Mouse (Mus musculus): ENCODE data around the gene Nup62. TPM values are rescaled to one million over a fixed set of nuclear protein-coding genes. Genes with fewer than 3 reads are reported as not detected.

The Nup62 gene
- total RNA-seq, 2 experiments from 2014 or later = 49.4 to 53.1 TPM

DNA sequence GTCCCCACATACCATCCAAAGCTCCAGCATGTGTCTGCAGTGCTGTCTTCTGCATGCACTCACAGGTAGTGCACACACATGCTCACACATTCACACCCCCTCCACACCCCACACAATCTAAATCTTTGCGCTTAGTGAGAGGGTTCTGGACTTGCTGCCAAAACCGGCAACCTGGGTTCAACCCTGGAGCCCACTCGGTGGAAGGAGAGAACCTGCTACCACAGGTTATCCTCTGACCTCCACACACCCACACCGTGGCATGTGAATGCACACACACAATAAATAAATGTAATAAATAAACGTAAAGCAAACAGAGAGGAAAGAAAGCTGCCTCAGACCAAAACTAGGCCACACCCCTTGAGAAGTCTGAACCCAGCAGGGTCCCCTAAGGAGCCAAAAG lies 31.9 kb downstream of the Nup62 start:
- DNase-seq (ENCODE audit: low spot score in 2 of 2) = no peak

DNA sequence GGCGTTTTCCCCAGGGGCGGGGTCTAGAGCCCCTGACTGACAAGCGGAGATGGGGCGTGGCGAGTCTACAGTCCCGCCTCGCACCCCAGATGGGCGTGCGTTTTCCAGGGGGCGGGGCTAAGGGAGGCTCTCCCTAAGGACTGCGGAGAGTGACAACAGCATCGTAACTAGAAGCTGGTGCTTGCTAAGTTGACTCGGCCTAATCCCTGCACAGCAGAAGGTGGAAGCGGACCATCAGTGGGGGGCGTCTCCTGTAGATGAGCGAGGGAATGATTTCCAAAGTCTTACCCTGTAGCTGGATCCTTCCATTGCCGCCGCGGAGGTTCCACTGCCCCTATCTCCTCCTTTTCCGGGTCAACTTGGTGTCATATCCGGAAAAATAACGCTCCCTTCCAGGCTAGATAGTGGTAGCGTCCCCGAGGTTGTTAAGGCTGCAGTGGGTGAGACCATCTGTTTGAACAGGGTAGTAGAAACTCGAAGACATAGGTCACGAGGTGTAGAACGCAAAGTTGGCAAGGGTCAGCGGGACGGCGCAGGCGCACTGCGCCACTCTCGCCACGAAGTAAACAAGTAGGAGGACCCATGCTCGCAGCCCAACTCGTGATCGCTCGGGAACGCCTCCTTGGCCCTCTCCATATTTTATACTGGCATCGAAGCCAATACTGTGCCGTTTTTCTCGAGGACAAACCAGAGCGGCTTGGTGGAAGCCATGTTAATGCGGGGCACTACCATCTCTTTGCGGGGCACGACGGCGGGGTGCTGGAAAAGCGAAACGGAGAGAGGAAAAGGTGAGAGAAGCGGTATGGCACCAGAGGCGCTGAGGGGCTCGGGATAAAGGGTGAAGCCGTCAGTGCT lies 32.9 kb downstream of the Nup62 start, which contains the start of the genes Akt1s1 and Tbc1d17:
Akt1s1 (plus strand) TSS at position 431 of the 855 bp plus-strand sequence.
Tbc1d17 (minus strand) TSS at position 519 of the 855 bp plus-strand sequence.
- DNase-seq (ENCODE audit: low spot score in 2 of 2) = peak; percentile 98

GRCm38 (mm10) chr7:44849416-44850111 lies 33.7 kb downstream of the Nup62 start:
- peak; percentile 74 to 89 for DNase-seq (ENCODE audit: low spot score in 2 of 2)

- peak; percentile 63 to 86 for DNase-seq (ENCODE audit: low spot score in 2 of 2)
Measured at GRCm38 (mm10) chr7:44850146-44850545, 34.3 kb downstream of the Nup62 start.

- DNase-seq (ENCODE audit: low spot score in 2 of 2) = no peak
Measured at GRCm38 (mm10) chr7:44850789-44851624, 35.1 kb downstream of the Nup62 start.

DNA sequence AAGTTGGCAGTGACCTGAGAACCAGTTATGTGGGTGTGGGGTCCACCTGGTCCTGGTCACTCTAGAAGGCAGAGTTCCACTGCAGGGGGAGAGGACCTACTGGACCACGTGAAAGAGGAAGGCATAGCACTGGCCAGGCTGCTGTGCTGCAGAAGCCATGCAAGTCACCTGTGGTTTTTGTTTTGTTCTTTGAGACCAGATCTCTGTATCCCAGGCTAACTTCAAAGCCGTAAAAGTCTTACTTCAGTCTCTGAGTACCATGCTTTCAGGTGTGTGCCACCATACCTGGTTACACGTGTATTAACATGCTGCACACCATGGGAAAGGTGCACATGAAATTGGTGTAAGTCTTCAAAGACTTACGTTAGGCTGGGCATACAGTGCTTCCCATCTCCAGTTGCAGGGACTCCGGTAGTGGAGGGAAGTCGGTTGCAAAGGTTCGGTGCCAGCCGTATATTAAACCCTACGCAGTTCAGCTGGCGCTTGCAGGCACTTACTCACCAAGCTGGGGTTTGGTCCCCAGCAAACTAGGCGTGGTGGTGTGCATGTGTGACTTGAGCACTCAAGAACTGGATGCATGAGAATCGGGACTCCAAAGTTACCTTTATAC lies 35.8 kb downstream of the Nup62 start:
- DNase-seq (ENCODE audit: low spot score in 2 of 2) = no peak

DNA sequence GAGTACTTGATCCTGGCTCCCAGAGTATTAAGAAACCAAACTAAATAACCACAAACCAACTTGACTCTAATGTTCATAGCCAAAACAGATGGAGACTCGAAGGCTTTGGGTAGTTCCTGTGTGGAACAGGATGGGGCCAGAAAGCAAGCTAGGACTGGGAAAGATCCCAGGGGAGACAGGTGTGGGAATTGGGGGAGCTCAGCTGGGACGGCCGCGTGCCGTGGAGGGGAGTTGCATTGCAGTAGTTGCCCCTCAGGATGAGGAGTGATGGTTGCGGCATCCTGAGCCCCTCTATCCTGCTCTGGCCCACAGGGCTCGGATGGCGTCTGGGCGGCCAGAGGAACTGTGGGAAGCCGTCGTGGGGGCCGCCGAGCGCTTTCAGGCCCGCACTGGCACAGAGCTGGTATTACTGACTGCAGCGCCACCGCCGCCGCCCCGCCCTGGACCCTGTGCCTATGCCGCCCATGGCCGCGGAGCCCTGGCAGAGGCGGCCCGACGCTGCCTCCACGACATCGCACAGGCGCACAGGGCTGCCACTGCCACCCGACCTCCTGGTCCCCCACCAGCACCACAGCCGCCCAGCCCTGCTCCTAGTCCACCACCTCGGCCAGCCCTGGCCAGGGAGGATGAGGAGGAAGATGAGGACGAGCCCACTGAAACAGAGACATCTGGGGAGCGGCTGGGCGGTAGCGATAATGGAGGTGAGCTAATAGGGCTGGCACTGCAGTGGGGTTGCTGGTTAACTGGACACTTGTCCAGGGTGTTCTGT lies 36.6 kb downstream of the Nup62 start:
- no peak for DNase-seq (ENCODE audit: low spot score in 2 of 2)

DNA sequence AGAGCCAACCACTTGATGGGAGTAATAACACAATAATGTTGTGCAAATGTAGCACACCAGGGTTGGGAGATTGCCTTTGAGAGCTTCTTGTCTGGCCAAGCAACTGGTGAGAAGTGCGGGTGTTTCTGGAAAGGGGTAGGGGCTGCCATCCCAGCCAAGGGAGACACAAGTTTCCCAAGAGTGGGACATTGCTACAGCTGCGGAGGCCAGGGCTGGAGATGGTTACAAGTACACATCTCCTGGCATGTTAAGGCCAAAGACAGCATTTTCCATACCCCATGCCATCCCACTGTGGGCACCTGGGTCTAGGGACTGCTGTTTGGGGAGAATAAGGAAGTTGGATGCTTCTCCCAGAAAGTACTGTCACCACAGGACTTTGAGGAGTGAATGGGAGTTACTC lies 37.2 kb downstream of the Nup62 start:
- no peak for DNase-seq (ENCODE audit: low spot score in 2 of 2)

GRCm38 (mm10) chr7:44853596-44854355 lies 37.9 kb downstream of the Nup62 start:
- no peak for DNase-seq (ENCODE audit: low spot score in 2 of 2)

DNA sequence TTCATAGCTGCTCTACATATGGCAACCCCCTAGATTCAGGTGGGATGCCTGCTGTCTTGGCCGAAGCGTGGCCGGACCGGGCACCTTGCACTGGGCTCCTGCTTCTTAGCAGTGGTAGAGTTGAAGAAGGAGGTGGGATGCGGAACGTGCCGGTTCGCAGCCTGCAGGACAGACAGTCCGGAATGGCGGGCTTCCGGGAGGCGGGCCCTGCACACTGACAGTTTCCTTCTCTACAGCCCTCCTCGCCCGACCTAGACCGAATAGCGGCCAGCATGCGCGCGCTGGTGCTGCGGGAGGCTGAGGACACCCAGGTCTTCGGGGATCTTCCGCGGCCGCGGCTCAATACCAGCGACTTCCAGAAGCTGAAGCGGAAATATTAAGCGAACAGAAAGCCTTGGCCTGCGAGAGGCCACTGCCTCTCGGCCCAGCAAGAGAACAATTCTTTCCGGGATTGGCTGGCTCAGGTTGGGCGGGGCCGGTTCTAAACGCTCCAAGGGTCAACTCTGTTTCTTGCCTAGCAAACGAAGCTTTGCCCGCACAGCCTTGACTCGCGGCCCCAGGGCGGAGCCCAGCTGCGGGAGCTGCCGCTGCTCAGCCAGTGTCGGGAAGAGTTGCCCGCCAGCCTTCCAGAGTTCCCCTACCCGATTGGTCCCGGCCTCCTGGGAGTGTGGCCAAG lies 38.6 kb downstream of the Nup62 start:
- DNase-seq (ENCODE audit: low spot score in 2 of 2) = peak; percentile 64 to 86

- DNase-seq (ENCODE audit: low spot score in 2 of 2) = no peak
Measured at GRCm38 (mm10) chr7:44855036-44855435, 39.1 kb downstream of the Nup62 start.

DNA sequence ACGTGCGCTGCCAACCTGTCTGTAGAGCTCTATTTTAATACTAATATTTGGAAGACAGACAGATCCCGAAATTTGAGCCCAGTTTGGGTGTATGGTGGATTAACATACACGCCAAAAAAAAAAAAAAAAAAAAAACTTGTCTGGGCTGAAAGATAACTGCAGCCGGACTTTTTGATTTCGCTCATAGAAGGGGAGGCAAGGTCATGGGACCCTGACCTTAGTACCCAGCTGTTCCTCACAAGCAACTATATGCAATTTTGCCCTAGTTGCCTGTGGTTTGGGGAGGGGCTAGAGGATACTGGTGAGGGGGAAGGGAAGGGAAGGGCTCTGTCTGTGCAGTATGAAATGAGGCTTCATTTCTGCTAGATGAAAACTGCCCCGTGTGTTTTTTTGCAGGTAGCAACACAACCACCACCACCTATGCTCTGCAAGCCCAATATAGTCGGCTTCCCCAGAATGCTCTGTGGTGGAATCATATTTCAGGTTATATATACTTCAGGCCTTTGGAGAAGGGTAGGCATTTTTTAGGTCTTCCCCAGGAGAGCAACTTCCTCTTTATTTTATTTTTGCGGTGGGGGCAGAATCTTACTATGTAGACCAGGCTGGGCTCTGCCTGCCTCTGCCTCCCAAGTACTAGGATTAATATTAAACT lies 40.5 kb downstream of the Nup62 start:
- DNase-seq (ENCODE audit: low spot score in 2 of 2) = no peak

DNA sequence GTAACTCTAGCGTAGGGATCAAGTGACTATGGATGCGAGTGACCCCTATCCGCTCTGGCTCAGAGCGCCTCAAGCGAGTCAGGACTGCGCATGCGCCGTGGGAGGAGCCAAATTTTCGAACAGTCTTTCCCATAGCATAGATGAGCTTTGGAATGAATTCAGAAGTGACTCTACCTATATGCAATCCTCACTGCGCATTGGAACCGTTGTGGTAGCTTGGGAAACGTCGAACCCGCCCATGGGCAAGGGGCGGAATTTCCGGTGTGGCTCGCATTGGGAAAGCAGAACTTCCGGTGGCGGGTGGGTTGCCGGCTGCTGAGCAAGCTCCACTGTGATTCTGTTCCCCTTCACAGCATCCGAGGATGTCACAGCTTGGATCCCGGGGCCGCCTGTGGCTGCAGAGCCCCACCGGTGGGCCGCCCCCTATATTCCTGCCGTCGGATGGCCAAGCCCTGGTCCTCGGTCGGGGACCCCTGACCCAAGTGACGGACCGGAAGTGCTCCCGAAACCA lies 41.2 kb downstream of the Nup62 start, which contains the start of gene Pnkp:
Pnkp (plus strand) TSS at position 98 of the 511 bp plus-strand sequence.
- peak; percentile 63 to 84 for DNase-seq (ENCODE audit: low spot score in 2 of 2)

- no peak for DNase-seq (ENCODE audit: low spot score in 2 of 2)
Measured at GRCm38 (mm10) chr7:44857905-44858304, 42.0 kb downstream of the Nup62 start.

DNA sequence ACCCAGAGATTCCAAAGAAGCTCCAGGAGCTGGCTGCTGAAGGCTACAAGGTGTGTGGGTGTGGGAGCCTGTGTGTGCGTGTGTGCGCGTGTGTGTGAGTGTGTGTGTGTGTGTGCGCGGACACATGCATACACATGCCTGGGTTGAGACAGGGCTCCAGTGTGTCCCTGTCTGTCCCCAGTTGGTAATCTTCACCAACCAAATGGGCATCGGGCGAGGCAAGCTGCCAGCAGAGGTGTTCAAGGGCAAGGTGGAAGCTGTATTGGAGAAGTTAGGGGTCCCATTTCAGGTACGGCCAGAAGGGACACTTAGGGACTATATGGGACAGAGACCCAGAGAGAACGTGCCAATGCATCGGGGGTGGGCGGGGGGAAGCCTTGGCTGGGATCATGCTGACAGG lies 44.0 kb downstream of the Nup62 start:
- no peak for DNase-seq (ENCODE audit: low spot score in 2 of 2)

DNA sequence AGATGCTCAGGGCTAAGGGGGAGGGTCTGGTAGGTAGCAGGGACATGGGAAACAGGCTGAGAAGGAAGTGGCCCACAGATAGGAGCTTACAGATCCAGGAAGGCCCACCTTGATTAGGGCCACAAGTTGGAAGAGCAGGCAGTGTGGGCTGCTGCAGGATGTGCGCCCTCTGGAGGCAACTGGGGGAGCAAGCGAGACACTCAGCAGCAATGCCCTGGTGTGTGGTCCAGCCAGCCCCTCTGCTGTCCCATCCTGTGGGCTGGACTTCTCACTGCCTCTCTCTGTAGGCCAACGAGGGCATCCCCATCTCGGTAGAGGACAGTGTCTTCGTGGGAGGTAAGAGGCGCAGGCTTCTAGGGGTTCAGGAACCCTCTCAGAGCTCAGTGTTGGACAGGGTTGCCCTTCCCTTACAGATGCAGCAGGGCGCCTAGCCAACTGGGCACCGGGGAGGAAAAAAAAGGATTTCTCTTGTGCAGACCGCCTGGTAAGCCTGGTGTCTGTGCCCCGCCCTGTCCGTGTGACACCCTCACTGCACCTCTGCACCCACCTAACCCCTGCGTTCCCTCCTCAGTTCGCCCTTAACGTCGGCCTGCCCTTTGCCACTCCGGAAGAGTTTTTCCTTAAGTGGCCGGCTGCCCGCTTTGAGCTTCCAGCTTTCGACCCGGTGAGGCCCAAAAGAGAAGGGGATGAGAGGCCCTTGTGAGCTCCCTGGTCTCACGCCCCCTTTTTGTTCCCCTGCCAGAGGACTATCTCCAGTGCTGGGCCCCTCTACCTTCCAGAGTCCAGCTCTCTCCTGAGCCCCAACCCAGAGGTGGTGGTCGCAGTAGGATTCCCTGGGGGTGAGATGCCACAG lies 44.9 kb downstream of the Nup62 start:
- DNase-seq (ENCODE audit: low spot score in 2 of 2) = peak; percentile 63 to 82

DNA sequence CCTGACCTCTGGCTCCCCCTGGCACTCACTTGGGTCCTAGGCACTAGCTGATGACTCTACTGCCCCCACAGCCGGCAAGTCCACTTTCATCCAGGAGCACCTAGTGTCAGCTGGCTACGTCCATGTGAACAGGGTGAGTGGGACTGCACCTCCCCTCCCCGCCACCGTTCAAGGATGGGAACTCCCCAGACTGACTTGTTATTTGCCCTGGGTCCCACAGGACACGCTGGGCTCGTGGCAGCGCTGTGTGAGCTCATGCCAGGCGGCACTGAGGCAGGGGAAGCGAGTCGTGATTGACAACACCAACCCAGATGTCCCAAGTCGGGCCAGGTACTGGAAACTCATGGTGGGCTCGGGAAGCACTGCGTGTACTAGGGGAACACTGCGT lies 45.5 kb downstream of the Nup62 start:
- DNase-seq (ENCODE audit: low spot score in 2 of 2) = no peak

Data from gastrocnemius, postnatal 4 days (tissue).